Mouse (Mus musculus): Measurements from ENCODE around the gene Snrnp35.
"Not testable (repeated sequence)": the region's sequence is repeated elsewhere in the genome, so short reads cannot be mapped to it uniquely, and the experiment has no call there.

The Snrnp35 gene

DNA sequence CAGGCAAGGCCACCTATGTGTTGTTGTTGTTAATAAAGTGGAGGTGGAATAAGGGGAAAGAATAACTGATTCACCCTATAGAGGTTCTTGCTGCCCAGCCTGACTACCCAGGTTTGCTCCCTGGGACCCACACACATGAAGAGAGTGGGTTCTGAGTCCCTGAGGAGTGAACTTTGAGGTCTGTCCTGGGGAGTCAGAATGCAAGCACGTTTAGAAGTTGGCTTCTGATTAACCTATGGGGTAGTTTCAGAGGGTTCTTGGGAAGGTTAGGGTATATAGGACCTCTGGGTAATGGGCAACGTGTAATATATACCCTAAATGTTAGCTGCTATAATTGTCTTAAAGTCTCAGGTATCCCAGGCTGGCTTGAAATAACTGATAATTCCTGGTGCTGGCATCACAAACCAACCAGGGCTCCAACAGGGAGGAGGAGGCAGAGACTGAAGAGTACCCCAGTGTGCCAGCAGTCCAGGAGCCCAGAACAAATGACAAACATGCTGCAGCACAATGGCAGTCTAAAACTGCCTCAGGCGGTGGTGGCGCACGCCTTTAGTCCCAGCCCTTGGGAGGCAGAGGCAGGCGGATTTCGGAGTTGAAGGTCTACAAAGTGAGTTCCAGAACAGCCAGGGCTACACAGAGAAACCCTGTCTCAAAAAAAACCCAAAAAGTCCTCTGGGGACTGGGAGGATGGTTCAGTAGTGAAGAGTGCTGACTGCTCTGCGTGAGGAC, 20.5 kb upstream of the Snrnp35 start:
- no peak for DNase-seq (ENCODE audit: low spot score in 2 of 2)

DNA sequence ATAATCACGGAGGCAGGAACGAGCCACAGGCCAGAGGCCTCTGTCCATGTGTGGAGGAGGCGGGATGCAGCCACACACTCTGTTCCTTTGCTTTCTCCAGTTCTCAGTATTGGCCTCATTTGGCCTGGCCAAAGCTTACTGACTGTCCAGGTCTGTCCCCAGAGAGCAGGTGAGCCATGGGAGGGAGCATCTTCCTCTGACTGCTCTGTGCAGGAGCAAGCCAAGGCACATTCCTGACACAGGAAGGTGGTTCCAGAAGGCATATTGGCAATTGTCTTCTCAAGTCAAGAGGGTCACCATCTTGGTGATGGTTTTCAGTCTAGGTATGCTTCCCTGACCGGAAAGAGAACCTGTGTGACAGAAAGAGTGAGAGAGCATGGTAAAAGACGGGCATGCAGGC, 19.5 kb upstream of the Snrnp35 start:
- no peak for DNase-seq (ENCODE audit: low spot score in 2 of 2)

DNA sequence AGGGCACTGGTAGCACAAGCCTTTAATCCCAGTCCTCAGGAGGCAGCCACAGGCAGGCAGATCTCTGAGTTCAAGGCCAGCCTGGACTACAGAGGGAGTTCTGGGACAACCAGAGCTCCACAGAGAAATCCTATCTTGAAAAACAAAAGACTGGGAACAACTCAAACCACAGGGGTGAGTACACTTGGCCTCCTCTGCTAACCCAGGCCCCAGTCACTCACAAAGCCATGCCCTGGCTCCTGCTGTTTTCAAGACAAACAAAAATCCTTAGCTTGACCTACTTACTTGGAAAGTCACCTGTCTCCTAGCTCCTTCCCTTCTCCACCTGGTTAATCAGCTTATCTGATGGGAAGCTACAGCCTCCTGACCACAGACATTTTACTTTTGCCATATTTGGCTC, 18.0 kb upstream of the Snrnp35 start:
- DNase-seq (ENCODE audit: low spot score in 2 of 2), result no peak

DNA sequence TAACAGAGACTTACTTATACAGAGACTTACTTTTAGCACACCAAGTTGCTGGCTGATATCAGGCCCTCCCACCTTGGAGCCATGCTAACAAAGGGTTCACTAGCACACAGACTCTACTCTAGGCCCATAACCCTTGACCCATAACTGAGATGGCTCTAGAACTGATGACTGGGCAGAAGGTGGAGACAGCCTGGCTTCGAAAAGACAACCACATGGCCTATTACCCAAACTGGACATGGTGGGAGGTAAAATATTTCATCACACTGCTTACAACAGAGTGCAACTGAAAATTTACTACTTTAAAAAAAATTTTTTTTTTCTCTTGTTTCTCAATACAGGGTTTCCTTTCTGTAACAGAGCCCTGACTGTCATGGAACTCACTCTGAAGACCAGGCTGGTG, 15.2 kb upstream of the Snrnp35 start:
- no peak for DNase-seq (ENCODE audit: low spot score in 2 of 2)

DNA sequence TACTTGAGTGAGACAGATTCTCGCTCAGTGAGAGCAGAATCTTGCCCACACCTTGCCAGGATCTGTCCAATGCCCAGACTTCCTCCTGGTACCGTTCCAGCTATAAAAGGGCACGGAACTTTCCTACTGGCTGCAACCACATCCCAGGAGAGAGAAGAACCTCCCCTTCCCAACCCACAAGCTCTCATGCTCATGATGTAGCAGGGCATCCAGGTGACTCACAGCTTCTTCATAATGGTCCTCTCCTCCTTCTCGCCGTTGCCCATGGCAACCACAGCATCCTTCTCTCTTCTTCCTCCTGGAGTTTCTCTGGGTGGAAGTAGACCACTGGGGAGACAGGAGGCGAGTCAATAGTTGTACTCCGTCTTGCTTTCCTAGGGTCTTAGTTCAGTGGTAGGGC, 14.6 kb upstream of the Snrnp35 start:
- no peak for DNase-seq (ENCODE audit: low spot score in 2 of 2)

DNA sequence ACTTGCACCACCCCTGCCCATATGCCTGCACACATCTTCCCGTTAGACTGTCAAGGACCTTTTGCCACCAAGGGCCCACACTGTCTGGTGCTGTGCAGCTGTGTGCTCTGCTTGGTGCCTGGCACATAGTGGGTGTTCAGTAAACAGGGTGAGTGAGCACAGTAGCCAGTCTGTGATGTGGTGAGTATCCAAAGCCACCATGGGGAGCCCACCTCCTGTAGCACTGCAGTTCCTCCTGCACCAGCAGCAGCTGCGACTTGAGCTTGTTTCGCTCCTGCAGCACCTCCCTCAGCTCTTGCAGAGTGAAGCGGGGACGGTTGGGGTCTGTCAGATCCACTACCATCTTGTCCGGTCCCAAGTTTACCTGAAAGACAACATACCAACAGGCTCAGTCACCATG, 13.4 kb upstream of the Snrnp35 start:
- no peak for DNase-seq (ENCODE audit: low spot score in 2 of 2)

DNA sequence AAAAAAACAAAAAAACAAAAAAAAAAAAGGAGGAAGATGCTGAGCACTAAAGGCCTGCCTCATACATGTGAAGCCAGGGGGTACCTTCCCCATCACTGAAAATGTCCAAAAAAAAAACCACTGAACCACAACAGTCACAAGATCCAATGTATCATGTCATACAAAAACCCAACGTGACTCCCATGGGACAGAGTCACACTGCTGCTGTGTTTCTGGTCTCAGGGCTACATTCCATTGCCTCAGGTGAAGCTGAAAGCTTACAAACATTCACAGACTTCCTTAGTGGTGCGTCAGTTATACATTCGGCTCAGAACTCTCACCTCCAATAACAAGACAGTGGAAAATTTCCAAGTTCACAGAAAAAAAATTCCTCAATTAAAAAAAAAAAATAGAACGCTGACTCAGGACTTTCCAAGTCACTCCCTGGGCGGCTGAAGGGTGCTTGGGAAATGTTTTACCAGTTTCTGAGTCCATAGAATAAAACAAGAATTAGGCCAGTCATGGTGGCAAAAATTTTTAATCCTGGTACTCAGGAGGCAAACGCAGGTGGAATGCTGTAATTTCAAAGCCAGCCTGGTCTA, 12.3 kb upstream of the Snrnp35 start:
- DNase-seq (ENCODE audit: low spot score in 2 of 2), result no peak

DNA sequence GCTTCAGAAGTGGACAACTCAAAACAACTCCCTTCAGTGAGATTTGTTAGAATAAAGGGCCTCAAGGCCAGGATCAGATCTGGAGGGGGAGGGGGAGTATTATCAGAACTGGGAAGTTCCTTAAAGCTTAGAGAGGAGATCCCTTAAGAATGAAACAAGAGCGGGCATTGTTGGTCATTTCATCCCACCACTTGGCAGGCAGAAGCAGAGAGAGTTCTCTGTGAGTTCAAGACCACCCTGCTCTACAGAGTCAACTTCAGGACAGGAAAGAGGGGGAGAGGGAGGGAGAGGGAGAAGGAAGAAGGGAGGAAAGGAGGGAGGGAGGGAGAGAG, 4.1 kb upstream of the Snrnp35 start:
- no peak for DNase-seq (ENCODE audit: low spot score in 2 of 2)

DNA sequence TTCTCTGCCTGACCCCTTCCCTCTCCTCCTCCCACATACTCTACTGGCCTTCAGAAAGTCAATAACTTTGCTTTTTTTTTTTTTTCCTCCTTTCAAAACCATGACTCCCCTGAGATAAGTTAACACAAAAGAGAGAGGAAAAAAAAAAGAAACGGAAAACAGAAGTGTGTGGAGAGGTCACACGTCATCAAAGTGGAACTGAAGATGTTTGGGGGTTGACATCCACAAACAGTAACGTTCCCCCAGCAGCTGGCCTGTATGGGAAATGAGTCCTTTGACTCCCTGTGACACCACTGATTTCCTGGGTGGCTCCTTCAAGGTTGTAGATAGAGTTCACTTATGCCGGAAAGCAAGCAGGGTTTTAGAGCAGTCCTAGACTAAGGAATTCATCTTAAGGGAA, 2.8 kb upstream of the Snrnp35 start:
- DNase-seq (ENCODE audit: low spot score in 2 of 2), result no peak

DNA sequence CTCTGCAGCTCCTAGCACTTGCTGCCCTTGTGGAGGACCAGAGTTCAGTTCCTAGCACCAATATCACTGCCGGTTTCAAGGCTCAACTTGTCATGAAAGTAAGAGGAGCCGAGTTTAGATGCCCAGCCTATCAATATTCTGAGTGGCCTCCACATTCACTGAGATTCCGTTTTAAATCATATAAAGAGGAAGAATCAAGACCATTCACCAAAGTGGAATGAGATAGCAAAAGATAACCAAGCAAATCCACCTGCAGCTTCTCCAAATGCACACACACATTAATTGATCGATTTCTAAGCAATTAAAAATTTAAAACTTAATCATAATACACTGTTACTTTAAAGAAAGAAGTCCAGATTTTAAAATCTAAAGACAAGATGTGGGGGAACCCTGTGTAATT, 1.2 kb upstream of the Snrnp35 start:
- no peak for DNase-seq (ENCODE audit: low spot score in 2 of 2)

DNA sequence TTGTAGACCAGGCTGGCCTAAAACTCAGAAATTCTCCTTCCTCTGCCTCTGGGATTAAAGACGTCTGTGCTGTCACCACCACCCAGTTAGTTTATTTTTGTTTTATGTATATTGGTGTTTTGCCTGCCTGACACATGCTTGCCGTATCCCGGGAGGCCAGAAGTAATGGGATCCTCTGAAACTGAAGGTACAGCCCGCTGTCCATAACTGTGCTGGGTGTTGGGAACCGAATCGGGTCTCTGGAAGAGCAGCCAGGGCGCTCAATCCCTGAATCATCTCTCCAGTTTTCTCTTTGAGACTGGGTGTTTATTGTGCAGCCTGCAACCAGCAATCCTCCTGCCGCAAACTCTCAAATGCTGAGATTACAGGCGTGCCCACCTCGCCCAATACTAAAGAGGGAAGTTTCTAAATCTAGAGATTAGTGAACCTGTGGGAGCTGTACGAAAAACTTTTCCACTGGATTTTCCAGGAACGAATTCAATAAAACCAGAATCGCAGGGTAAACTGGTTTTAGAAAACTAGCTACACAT, 433 bp upstream of the Snrnp35 start:
- DNase-seq (ENCODE audit: low spot score in 2 of 2), result no peak

DNA sequence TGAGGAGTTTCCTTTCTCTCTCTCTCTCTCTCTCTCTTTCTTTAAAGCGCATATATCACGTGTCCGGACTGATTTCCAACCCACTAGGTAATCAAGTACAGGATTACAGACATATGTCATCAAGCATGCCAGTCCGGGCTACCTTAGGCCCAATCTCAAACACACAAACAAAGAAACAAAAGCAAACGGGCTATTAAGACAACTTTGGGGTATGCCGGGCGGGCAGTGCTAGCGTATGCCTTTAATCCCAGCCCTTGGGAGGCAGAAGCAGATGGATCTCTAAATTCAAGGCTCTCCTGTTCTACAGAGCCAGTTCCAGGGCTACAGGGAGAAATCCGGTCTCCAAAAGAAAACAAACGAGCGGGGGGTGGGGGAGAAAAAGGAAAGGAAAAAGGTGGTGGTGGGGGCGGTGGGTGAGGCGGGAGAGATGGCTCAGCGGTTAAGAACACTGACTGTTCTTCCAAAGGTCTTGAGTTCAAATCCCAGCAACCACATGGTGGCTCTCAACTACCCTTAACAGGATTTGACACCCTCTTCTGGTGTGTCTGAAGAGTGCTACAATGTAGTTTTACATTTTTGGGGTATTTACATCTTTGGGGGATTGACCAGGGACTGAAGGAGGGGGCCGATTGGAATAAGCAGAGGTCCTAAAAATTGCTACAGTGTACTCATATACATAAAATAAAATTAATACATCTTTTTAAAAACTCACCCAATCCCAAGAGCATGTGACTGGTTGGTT, 892 bp downstream of the Snrnp35 start:
- DNase-seq (ENCODE audit: low spot score in 2 of 2), result no peak

DNA sequence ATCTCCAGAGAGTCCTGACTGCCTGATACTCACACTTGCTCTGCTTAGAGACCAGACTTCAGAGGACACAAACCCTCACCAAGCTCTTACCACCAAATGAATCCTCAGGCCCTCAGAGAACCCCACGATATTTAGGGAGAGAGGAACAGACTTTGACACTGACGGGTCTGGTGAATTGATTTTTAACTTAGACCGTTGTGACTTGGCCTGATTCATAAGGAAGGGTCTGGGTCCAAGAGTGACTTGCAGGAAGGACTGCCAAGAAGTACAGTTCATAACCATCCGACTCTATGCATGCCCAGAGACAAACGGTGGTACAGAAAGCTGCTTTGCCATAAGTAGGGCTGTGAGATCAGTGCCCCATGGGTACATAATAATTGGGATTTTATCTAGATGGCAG, 2.7 kb downstream of the Snrnp35 start:
- no peak for DNase-seq (ENCODE audit: low spot score in 2 of 2)

DNA sequence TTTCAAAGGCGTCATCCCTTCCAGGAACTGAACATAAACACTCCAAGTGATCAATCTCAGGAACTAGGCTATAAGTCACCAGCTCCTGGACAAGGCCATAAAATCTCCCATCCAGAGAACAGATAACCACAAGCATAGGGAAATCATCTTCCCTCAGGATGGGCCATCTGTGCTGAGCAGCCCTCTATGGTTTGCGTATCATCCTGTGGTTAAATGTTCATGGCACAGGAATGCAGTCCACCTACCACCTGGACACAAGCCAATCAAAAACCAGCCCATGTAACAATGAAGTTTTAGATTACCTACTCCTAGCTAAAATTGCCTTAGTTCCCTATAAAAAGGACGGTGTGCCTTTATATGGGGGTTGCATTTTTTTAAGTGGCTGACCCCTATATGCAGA, 6.0 kb downstream of the Snrnp35 start:
- no peak for DNase-seq (ENCODE audit: low spot score in 2 of 2)

DNA sequence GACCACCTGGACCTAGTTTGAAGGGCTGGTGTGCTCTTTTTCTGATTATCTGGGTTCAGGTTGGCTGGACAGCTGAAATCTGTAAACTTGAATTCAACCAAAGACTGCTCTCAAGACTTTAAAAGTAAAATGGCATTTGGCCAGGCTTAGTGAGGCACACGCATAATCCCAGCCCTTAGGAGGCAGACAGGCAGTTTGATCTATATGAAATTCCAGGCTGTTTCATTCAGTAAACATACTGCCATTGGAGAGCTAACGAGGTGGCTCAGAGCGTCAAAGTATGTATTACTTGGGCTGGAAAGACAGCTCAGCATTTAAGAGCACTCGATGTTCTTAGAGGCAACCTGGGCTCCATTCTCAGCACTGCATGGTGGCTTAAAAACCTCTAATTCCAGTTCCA, 8.8 kb downstream of the Snrnp35 start:
- DNase-seq (ENCODE audit: low spot score in 2 of 2), result no peak

DNA sequence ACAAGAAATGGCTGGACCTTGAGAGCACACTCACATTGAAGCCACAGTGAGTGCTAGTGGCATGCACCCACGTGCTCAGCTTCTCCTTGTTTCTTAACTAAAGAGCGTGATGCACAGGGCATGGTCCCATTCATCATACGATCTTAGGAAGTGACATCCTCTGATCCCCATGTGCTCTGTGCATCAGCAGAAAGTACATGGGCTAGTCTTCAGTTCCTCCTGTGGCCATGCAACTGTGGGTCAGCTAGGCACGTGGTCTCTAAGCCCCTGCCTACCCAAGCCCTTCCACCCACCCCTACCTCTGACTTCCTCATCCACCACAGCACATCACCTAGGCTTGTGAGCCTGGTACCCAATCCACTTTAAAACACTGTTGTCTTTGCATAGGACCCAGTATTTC, 9.7 kb downstream of the Snrnp35 start:
- DNase-seq (ENCODE audit: low spot score in 2 of 2), result no peak

DNA sequence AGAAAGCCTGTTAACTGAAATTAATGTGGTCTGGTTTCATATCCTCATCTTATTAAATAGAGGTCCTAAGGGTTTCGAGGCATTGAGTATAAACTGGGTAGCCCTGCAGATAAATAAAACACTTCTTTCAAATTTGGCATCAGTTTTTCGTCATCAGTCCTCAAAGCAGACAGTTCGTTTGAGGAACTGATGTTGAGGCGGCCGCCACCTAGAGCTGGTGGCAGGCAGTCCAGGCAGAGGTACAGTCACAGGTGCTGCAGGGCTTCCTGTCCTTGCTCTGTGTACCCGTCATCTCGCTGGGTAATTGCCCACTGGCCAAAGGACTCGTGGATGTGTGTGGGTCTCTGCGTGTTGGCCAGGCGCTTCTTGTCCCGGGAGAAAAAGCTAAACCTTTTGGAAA, 10.5 kb downstream of the Snrnp35 start:
- DNase-seq (ENCODE audit: low spot score in 2 of 2), result no peak

DNA sequence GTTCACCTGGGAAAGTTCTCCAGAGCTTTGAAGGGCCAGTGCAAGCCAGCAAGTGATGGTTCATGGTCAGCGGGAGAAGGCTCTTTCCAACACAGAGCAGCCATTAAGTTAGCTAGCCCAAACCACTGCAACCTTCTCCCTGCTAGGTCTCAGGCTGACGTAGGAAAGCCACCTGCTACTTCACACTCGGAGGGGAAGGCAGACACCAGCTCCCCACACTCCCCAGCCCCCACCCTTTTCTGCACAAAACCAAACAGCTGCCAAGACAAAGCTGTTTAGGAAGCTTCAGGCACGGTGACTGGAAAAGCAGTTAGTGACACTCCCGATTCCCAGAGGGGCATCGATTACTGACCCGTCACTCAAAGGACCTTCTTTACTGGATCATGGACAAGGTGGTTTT, 12.6 kb downstream of the Snrnp35 start:
- DNase-seq (ENCODE audit: low spot score in 2 of 2), result no peak

DNA sequence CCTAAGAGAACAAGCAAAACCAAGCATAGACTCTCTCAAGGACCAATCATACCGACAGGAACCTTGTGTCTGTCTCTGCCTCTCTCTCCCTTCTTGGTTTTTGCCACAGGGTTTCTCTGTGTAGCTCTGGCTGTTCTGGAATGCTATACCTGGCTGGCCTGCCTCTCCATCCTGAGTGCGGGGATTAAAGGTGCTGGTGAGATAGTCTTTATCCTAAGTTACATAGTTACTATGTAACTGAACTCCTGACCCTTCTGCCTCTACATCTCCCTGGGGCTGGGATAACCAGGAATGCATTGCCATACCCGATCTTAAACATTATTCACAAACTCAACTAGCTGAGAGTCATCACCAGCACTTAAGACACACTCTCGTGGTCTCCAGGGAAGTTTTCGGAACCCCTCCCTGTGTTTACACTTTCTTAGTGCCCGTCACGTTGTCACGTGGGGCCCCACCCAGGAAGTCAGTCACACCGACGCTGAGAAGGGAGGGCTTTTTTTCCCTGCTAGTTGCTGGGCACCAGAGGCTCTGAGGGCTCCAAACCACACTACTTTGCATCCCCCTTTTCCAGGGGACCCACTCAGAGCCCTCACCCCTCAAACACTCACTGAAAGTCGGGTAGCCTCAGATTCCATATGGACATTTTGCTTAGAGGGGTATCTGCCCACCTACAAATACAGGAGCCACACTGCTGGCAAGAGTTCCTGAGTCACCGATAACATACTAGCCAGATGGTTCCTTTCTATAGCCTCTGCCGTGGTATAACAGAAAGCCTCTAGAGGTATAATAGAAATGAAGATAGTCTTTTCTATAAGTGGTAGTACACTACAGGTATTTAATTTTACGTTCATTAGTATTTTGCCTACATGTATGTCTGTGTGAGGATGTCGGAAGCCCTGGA, 13.9 kb downstream of the Snrnp35 start:
- DNase-seq (ENCODE audit: low spot score in 2 of 2), result no peak

DNA sequence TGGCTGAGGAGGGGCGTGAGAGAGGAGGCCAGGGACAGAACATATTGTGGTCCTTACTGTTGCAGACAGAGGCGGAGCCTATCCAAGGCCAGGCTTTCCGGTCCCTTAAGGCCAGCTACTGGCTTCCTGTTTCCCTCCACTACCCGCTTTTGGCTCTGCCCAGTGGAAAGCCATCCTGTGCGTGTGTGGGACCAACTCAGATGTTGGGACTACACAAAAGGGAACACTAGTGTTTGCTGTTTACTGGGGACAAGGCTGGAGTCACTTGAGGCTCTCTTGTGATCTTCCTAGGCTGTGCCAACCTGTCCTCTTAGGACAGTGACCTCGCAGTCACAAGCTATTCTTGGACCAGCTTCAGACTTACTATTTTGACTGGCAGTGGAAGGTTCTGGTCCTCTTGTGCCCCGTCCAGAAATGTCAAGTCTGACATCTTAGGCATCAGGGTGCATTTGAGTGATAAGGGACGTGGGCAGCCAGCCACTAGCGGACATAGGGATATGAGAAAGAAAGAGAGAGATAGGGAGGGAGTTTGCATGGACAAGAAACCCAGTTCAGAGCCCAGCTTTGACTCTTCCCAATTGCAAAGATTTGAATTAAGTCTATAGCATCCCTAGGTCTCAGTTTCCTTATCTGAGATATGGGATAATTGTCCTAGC, 15.4 kb downstream of the Snrnp35 start:
- DNase-seq (ENCODE audit: low spot score in 2 of 2), result no peak

DNA sequence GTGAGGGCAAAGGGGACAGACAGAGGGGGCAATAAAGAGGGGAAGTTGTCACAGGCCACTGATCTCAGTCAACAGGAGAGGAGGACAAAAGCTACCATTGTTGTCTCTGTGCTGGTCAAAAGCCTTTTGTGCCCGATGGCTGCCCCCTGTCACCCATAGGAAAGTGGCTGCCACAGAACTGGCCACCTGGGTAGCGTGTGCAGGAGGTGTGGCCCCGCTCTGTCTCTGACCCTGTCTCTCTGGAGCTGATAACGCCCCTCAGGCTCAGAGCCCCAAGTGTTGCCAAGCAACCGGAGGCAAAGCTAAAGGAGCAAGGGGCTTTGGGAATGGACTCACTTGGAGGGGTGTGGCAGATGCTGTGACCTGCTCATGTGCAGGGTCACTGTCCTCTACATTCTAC, 16.1 kb downstream of the Snrnp35 start:
- no peak for DNase-seq (ENCODE audit: low spot score in 2 of 2)

DNA sequence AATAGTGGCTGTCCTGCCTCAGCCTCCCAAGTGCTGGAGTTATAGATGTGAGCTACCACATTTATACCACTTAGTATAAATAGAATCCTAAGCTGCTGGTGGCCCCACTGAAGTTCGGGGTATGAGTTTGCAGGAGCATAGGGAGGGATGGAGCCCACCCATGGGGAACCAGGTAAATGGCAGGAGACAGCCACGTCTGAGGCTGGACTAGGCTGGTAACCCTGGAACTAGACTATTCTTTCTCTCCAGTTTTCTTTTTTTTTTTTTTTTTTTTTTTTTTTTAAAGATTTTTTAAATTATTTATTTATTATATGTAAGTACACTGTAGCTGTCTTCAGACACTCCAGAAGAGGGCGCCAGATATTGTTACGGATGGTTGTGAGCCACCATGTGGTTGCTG, 17.1 kb downstream of the Snrnp35 start:
- not testable (repeated sequence) for DNase-seq (ENCODE audit: low spot score in 2 of 2)
